Mouse (Mus musculus): Measurements from ENCODE around the gene Zc3h7b.
A peak's percentile ranks its signal among the peaks of the same experiment; 100 is the strongest.

Gene Zc3h7b

DNA sequence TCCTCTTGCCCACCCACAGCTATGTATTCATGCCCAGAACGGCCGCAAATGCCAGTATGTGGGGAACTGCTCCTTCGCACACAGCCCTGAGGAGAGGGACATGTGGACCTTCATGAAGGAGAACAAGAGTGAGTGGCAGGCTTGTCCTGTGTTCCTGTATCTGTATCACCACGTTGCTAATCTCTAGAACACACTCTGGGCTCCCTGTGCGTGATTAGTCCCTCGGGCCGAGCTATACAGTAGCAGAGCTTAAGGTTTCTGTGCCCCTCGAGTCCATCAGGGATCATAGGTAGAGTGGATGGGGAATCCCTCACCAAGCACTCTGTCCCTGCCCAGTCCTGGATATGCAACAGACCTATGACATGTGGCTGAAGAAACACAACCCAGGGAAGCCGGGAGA lies 47.6 kb downstream of the Zc3h7b start:
- DNase-seq (ENCODE audit: low spot score), result no peak

GRCm38 (mm10) chr15:81796228-81796627 lies 51.4 kb downstream of the Zc3h7b start:
- DNase-seq (ENCODE audit: low spot score), result no peak

DNA sequence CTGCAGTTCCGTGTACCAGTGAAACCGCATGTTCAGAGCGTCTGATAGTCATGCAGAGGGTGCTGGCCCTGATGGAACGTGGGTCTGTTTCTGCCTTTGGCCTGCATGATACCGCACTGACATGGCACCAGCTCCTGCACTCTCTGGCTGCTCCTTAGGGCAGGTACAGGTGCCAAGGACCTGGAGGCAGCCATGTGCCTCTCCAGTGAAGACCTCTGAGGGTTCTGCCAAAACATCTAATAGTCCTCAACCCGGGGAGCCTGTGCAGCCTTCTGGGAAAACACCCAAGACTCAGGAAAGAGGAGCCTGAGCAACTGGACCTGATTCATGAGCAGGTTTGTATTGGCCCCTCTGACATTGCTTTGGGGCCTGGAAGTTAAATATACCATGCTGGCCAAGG lies 53.0 kb downstream of the Zc3h7b start:
- DNase-seq (ENCODE audit: low spot score), result no peak

DNA sequence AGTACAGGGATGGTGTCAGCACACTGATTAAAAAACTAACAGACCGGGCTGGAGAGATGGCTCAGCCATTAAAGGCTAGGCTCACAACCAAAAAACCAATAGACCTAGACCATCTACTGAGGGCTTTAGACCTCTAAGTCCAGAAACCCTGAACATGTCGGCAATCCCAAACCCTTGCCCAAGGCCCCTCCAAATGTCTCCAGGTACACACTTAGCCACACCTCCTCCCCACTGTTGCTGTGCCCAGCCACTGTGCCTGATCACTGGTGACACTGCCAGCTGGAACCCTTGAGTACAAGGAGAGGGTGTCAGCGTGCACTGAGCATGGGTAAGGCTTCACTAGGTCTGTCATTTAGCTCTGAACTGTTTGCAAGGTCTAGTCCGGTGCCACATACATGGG lies 53.6 kb downstream of the Zc3h7b start:
- no peak for DNase-seq (ENCODE audit: low spot score)

DNA sequence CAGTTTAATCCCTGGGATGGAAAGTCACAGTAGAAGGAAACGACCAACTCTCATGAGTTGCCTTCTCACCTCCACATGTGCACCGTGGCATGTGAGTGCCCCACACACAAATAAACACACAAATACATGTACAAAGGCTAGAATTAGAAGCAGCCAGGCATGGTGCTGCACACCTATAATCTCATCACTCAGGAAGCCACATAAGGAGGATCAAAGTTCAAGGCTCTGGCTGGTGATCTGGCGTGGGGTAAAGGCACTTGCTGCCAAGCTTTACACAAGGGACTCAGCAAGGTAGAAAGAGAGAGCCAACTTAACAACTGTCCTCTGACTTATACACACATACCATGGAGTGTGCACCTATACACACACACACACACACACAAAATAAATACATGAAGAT lies 55.5 kb downstream of the Zc3h7b start:
- DNase-seq (ENCODE audit: low spot score), result no peak

DNA sequence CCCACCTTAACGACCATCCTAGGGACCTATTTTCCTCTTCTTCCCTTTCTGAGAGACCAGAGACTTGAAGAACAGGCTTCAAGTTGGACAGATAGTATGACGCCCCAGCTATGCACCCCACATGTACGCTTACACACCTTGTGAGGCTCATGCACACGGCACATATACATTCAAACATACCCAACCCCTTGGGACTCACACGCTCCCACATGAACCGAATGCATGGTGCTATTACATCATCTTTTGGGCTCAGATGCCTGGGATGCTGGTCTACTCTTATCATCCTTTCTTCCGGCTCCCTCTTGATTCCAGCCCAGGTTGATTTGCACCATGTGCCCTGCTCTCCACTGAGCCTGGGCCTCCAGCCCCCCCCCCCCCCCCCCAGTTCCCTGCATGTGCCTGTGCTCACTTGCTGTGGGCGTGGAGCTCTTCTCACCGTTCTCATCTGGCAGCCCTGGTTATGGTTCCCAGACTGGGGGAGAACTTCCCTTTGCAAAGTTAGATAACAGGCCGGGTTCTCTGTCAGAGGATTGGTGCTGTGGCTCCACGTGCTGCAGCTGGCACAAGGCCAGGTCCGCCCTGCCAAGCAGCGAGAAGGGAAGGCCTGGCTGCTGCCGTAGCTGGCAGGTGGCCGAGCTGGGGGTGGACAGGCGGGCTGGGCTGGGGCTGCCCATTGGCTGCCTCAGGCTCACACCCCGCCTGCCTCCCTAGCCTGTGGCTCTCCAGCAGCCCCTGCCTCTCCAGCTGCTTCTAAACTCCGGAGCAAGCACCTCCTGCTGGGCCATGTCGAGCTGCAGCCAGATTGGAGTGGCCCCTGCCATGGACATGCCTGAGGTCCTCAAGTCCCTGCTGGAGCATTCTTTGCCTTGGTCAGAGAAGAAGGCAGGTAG lies 57.4 kb downstream of the Zc3h7b start, which contains the start of gene Tef:
Gene Tef (plus strand): TSS at position 421 of the 890 bp plus-strand sequence.
- DNase-seq (ENCODE audit: low spot score), result peak; percentile 81

DNA sequence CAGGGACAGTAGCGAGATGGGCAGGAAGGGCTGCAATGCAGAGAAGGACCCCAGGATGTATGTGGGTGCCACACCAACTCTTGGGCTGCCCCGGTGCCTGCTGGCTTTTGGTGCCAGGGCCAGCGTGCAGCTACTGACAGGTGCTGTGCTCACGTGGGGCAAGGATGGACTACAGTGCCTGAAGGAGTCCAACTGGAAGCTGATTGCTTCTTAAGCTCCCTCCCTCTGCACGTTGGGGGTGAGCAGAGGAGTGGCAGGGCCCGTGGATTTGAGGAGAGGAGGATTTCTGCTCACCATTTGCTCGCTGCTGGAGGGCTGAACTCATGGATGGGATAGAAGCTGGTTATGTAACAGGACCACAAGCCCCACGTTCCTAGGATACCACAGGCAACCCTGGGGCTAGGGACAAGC lies 58.1 kb downstream of the Zc3h7b start:
- DNase-seq (ENCODE audit: low spot score), result no peak

DNA sequence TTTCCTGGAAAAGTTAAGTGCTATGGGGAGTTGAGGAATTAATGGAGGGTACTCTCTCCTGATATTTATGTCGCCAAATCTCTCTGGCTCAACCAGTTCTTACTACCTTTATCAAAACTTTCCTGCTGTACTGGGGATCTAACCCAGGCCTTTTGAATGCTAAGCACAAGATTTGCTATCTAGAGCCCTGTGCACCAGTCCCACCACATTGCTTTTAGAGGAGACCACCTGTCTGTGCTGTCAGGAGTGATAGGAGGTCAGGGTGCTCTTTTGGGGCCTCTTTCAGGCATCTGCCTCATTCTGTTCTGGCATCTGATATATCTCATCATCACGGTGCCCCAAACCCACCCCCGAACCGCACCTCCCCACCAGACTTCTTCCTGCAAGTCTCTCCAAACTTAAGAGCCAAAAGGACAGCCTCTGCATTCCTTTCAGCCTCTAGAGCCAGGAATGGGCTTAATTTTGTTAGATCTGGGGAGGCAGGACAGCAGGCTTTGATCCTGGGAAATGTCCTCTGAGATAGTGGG lies 58.6 kb downstream of the Zc3h7b start:
- DNase-seq (ENCODE audit: low spot score), result no peak

DNA sequence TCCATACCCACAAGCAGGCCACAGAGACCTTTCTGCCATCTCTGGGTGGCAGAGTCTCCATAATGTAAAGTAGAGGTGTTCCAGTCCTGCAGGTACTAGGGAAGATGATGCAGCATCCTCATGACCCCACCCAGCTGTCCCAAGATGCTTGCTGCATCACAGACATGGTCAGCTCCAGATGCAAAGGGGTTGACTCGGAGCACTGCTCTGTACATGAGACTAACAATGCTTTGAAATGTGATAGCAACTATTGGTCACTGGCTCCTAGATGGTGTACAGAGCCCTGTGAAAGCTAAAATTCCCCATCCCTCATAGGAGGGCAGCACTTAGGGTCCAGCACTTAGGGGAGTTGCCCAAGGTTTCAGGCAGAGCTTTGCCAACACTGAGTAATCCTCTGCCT lies 59.3 kb downstream of the Zc3h7b start:
- DNase-seq (ENCODE audit: low spot score), result no peak

GRCm38 (mm10) chr15:81804883-81805282 lies 60.0 kb downstream of the Zc3h7b start:
- DNase-seq (ENCODE audit: low spot score), result no peak

DNA sequence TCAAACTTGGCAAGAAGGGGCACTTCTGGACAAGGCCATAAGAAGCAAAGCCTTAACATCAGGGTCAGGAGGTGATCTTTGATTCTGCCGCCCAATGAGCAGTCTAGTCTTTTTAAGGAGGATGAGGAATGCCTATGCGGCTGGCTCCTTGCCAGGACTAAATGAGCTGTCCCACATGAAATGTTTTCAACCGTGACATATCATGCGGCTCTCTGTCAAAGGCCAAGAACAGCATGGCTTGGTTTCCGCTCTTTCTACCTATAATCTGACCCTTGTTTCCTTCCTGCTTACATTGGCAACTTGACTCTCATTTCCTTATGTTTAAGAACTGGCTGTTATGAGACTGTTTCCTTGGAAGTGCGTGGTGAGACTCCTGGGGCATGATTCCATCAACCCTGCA lies 60.8 kb downstream of the Zc3h7b start:
- DNase-seq (ENCODE audit: low spot score), result no peak

DNA sequence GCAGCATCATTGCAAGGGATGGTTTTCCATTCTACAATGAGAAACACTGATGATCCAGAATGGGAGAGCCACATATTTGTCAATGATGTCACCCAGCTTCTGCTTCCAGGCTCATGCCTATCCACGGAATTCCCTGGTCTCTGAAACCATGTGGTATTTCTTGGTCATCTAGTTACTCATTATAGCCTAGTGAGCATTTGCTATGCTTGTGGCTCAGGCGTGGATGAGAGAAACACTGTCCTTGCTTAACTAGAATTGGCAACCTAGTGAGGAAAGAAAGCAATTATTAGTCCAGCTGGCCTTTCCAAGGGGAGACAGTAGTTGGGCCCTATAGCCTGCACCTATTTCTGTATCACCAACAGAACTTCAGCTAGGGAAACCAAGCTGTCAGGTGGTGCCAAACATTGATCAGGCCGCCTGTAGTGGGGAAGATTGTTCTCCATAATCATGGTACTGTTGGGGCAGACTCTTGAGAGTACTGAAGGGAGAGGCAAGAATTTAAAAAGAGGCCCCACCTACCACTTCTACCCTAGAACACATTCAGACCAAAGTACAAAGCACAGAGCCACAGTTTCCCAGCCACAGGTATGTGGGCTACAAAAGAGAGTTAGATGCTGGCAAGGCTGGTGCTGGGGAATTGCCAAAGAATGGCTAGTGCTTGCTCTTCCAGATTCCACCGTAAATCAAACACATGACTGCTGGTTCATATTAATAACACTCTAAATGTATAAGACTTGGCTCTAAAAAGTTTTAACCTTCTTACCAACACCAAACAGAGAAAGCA lies 62.0 kb downstream of the Zc3h7b start:
- no peak for DNase-seq (ENCODE audit: low spot score)

- DNase-seq (ENCODE audit: low spot score), result no peak
These were observed 63.9 kb downstream of the Zc3h7b start for GRCm38 (mm10) chr15:81808799-81809198.

DNA sequence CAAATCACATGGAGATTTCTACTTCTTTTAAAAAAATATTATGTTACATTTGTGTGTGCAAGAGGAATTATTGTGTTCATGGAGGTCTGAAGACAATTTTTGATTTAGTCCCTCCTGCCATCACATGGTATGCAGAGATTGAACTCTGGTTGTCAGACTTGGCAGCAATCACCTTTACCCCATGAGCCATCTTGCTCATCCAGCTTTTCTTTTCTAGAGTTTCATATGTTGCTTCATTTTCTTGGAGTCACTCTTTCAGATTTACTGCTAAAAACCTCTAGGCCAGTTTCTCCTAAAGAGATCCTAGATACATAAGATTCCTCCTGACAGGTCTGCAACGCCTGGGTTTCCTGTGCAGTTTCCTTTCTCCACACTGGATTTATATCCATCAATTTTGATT lies 64.7 kb downstream of the Zc3h7b start:
- DNase-seq (ENCODE audit: low spot score), result no peak

- peak; percentile 70 for DNase-seq (ENCODE audit: low spot score)
These were observed 65.3 kb downstream of the Zc3h7b start for GRCm38 (mm10) chr15:81810150-81810549.

DNA sequence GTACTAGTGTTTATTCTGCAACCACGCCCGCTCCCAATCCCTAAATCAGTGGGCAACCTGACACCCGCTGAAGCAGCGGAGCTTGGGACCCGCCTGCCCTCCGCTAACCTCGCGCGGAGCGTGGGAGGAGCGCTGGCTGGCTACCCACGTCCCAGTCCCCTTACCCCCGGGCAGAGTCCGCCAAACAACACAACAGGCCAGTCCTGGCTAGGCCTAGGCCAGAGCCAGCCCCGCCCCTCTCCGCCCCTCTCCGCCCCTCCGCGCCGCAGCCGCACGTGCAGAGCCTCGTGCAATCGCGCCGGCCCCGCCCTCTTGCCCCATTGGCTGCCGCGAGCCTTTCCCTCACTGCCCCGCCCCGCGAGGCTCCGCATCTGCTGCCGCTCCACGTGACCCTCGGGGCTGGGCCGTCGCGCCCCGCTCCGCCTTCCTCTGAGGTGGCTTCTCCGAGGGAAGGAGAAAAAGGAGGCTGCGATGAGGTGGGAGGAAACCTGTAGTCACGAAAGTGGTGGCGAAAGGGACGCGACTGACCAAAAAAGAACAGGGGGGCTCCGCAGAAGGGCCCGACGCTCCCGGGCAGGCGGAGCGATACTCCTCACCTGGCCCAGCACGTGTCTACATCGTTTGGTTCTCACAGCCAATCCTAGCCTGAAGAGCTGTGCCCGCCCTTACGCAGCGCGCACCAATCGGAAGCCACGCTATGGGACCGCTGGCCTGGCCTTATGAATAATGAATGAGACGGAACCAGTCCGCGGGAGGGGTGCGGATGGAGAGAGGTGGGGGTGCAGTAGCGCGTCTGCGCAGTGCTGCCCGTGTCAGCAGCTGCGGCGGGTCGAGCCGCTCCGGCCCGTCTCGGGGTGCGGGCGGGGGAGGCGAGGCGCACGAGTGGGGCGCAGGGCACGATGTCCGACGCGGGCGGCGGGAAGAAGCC lies 66.1 kb downstream of the Zc3h7b start:
- DNase-seq (ENCODE audit: low spot score), result peak; percentile 94

- no peak for DNase-seq (ENCODE audit: low spot score)
These were observed 66.7 kb downstream of the Zc3h7b start for GRCm38 (mm10) chr15:81811599-81811996.

- DNase-seq (ENCODE audit: low spot score), result no peak
These were observed 67.4 kb downstream of the Zc3h7b start for GRCm38 (mm10) chr15:81812287-81812686.

GRCm38 (mm10) chr15:81812696-81813631 lies 68.1 kb downstream of the Zc3h7b start:
- DNase-seq (ENCODE audit: low spot score), result no peak

DNA sequence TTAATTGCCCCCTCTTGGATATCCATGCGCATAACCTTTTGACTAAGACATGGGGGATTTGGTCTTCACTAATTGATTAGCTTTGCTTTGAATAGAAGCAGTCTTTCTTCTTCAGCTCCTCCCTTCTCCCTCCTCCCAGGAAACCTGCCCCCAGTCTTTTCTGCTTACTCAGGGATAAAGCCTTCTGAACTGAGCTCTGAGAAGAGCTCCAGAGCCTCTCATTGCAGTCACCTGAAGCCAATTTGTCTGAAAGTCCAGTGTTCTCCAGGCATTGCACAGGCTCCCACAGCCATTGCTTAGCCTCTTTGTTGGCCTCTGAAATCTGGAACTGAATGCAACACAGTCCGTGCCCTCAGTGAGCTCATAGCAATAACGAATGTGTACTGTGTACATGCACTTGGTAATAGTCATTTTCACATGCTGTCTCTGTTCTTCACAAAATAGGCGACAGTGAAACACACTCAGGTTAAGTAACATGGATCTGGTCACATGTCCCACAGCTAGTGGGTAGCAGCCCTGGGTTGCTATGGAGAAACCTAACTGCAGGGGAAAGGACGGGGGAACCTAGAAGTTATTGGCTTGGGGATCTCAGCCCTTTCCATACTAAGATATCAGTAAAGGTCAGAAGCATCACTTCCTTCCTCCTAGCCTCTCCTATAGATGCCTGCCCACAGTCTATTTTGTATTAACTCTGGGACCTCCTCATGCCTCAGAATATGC lies 69.3 kb downstream of the Zc3h7b start:
- DNase-seq (ENCODE audit: low spot score), result no peak
